Mouse (Mus musculus) gastrocnemius, postnatal 14 days (tissue): Measurements from ENCODE around the gene Hoxb3. TPM values are rescaled to one million over a fixed set of nuclear protein-coding genes. Genes with fewer than 3 reads are reported as not detected.

Experiments
- DNase-seq: peaks from one replicate; pipeline ENCODE4 v3.0.0; 2021; ENCODE audit warnings: mixed read lengths
- intact Hi-C: fragments of 180-260 bp; cut with DNase I; formaldehyde crosslinking; loops from one replicate; pipeline ENCODE4 v1.15.1; 2025; ENCODE audit warnings: low total_unique reads
- total RNA-seq, 2 experiments: library from RNA; stranded (reverse); gene quantifications; 2 replicates each; pipeline ENCODE4 v1.2.3; 2021

Hoxb3 gene
- total RNA-seq, 2 experiments from 2014 or later, result 0.66 to 0.80 TPM

GRCm38 (mm10) chr11:96300354-96301063, 22.6 kb upstream of the Hoxb3 start:
- intact Hi-C loops, result loop anchor here (5.0 to 10.0 kb wide), 2 partner anchors 104 to 237 kb away; no protein-coding TSS in a partner anchor
- DNase-seq, result no peak

GRCm38 (mm10) chr11:96301064-96301431, 22.1 kb upstream of the Hoxb3 start:
- intact Hi-C loops, result loop anchor here (5.0 to 10.0 kb wide), 2 partner anchors 104 to 236 kb away; no protein-coding TSS in a partner anchor
- DNase-seq, result no peak

GRCm38 (mm10) chr11:96301837-96302236, 21.3 kb upstream of the Hoxb3 start:
- intact Hi-C loops, result loop anchor here (5.0 to 10.0 kb wide), 2 partner anchors 103 to 235 kb away; no protein-coding TSS in a partner anchor
- no peak for DNase-seq

GRCm38 (mm10) chr11:96302381-96303150, 20.6 kb upstream of the Hoxb3 start:
- no peak for DNase-seq
- intact Hi-C loops, result loop anchor here (5.0 to 10.0 kb wide), 2 partner anchors 102 to 235 kb away; no protein-coding TSS in a partner anchor

- peak; percentile 66 for DNase-seq
- intact Hi-C loops, result loop anchor here (5.0 to 10.0 kb wide), 2 partner anchors 101 to 234 kb away; no protein-coding TSS in a partner anchor
Observed at GRCm38 (mm10) chr11:96303151-96304099, 19.7 kb upstream of the Hoxb3 start, which contains the start of gene Hoxb5. Hoxb5 (plus strand) TSS chr11:96303336.

GRCm38 (mm10) chr11:96304381-96305195, 18.5 kb upstream of the Hoxb3 start:
- intact Hi-C loops, result loop anchor here (5.0 to 10.0 kb wide), 2 partner anchors 100 to 233 kb away; no protein-coding TSS in a partner anchor
- no peak for DNase-seq

GRCm38 (mm10) chr11:96305505-96306182, 17.5 kb upstream of the Hoxb3 start:
- no peak for DNase-seq

GRCm38 (mm10) chr11:96306183-96306907, 16.8 kb upstream of the Hoxb3 start:
- intact Hi-C loops, result loop anchor here (10.0 kb wide), 1 partner anchor 98 kb away; no protein-coding TSS in a partner anchor
- DNase-seq, result no peak

More at GRCm38 (mm10) chr11:96305505-96306182, 17.5 kb upstream of the Hoxb3 start:
- intact Hi-C loops, result loop anchor here (10.0 kb wide), 1 partner anchor 99 kb away; no protein-coding TSS in a partner anchor

- intact Hi-C loops, result loop anchor here (10.0 kb wide), 1 partner anchor 98 kb away; no protein-coding TSS in a partner anchor
- no peak for DNase-seq
Observed at GRCm38 (mm10) chr11:96306908-96307269, 16.2 kb upstream of the Hoxb3 start.

GRCm38 (mm10) chr11:96308763-96309162, 14.4 kb upstream of the Hoxb3 start:
- intact Hi-C loops, result loop anchor here (10.0 kb wide), 1 partner anchor 96 kb away; no protein-coding TSS in a partner anchor

GRCm38 (mm10) chr11:96309288-96309687, 13.8 kb upstream of the Hoxb3 start:
- intact Hi-C loops, result loop anchor here (10.0 kb wide), 1 partner anchor 96 kb away; no protein-coding TSS in a partner anchor
- no peak for DNase-seq

More at GRCm38 (mm10) chr11:96308763-96309162, 14.4 kb upstream of the Hoxb3 start:
- DNase-seq, result no peak

GRCm38 (mm10) chr11:96310183-96310938, 12.8 kb upstream of the Hoxb3 start:
- intact Hi-C loops, result loop anchor here (5.0 kb wide), 1 partner anchor 242 kb away; no protein-coding TSS in a partner anchor

GRCm38 (mm10) chr11:96311097-96311496, 12.0 kb upstream of the Hoxb3 start:
- intact Hi-C loops, result loop anchor here (5.0 kb wide), 1 partner anchor 241 kb away; no protein-coding TSS in a partner anchor
- no peak for DNase-seq

More at GRCm38 (mm10) chr11:96310183-96310938, 12.8 kb upstream of the Hoxb3 start:
- no peak for DNase-seq

- DNase-seq, result peak; percentile 46
- intact Hi-C loops, result loop anchor here (5.0 kb wide), 1 partner anchor 241 kb away; no protein-coding TSS in a partner anchor
Observed at GRCm38 (mm10) chr11:96311520-96312417, 11.4 kb upstream of the Hoxb3 start.

- intact Hi-C loops, result loop anchor here (5.0 kb wide), 1 partner anchor 239 kb away; no protein-coding TSS in a partner anchor
Observed at GRCm38 (mm10) chr11:96313134-96313533, 10.0 kb upstream of the Hoxb3 start.

More at GRCm38 (mm10) chr11:96313134-96313533, 10.0 kb upstream of the Hoxb3 start:
- DNase-seq, result no peak
